Mouse (Mus musculus): ENCODE results near the gene Actl9. TPM values are rescaled to one million over a fixed set of nuclear protein-coding genes. Genes with fewer than 3 reads are reported as not detected.

Actl9 gene
- polyA plus RNA-seq, 1 experiment from 2014 or later, result not detected

Other genes with a start within 250 kb of the Actl9 start
- gene Olfr239, start 241.6 kb upstream of the Actl9 start, polyA plus RNA-seq (2015; fragmentation: Nextera tagmentation; extraction: Ambion mirVana), result not detected in 2 replicates
- gene Olfr1564, start 211.2 kb upstream of the Actl9 start, polyA plus RNA-seq (2015; fragmentation: Nextera tagmentation; extraction: Ambion mirVana), result not detected in 2 replicates
- gene Zfp955a, start 177.8 kb upstream of the Actl9 start, polyA plus RNA-seq (2015; fragmentation: Nextera tagmentation; extraction: Ambion mirVana), result 19.0 and 21.2 TPM in 2 replicates
- gene Olfr63, start 168.2 kb upstream of the Actl9 start, polyA plus RNA-seq (2015; fragmentation: Nextera tagmentation; extraction: Ambion mirVana), result 0.04 TPM in 1 of 2 replicates, not detected in the other
- 15.6 and 17.6 TPM in 2 replicates for gene Zfp955b, start 143.4 kb upstream of the Actl9 start, polyA plus RNA-seq (2015; fragmentation: Nextera tagmentation; extraction: Ambion mirVana)
- 10.8 and 12.2 TPM in 2 replicates for gene Zfp81, start 74.0 kb upstream of the Actl9 start, polyA plus RNA-seq (2015; fragmentation: Nextera tagmentation; extraction: Ambion mirVana)
- gene Zfp101, start 38.3 kb upstream of the Actl9 start, polyA plus RNA-seq (2015; fragmentation: Nextera tagmentation; extraction: Ambion mirVana), result 24.3 and 25.1 TPM in 2 replicates
- gene Adamts10, start 91.3 kb downstream of the Actl9 start, polyA plus RNA-seq (2015; fragmentation: Nextera tagmentation; extraction: Ambion mirVana), result 85.5 and 110 TPM in 2 replicates
- 2.6 and 4.2 TPM in 2 replicates for gene Myo1f, start 122.8 kb downstream of the Actl9 start, polyA plus RNA-seq (2015; fragmentation: Nextera tagmentation; extraction: Ambion mirVana)
- gene Zfp414, start 196.2 kb downstream of the Actl9 start, polyA plus RNA-seq (2015; fragmentation: Nextera tagmentation; extraction: Ambion mirVana), result 49.1 and 50.2 TPM in 2 replicates
- gene Pram1, start 205.2 kb downstream of the Actl9 start, polyA plus RNA-seq (2015; fragmentation: Nextera tagmentation; extraction: Ambion mirVana), result 0.72 and 0.91 TPM in 2 replicates

Measured in embryonic facial prominence, embryonic 13.5 days (tissue).